Mouse (Mus musculus) megakaryocyte, embryonic 14.5 days (primary cell): ENCODE results near the gene Edc4. TPM values are rescaled to one million over a fixed set of nuclear protein-coding genes. Genes with fewer than 3 reads are reported as not detected.

Experiments
- H3K27me3 ChIP-seq: replicated peaks from 2 replicates; pipeline ENCODE3; 2012; ENCODE audit warnings: inconsistent platforms
- H3K36me3 ChIP-seq: replicated peaks from 2 replicates; pipeline ENCODE3; 2012; ENCODE audit warnings: low read length, inconsistent platforms, mixed read lengths
- H3K4me1 ChIP-seq: 2 replicates; pipeline ENCODE4 v1.6.1; 2012; ENCODE audit warnings: inconsistent platforms
- H3K4me3 ChIP-seq: replicated peaks from 2 replicates; pipeline ENCODE3; 2012; ENCODE audit warnings: moderate library complexity, mild to moderate bottlenecking, inconsistent platforms
- H3K9me3 ChIP-seq: 2 replicates; pipeline ENCODE4 v1.6.1; 2012; ENCODE audit warnings: inconsistent platforms
- FLI1 ChIP-seq: IDR thresholded peaks from 2 replicates; pipeline ENCODE4 v1.6.1; 2012; ENCODE audit warnings: low read length, inconsistent platforms, mixed read lengths
- GATA1 ChIP-seq: IDR thresholded peaks from 3 replicates; pipeline ENCODE4 v1.6.1; 2012; ENCODE audit warnings: mixed read lengths, low read length, inconsistent platforms, borderline replicate concordance
- polyA plus RNA-seq: library from polyadenylated mRNA; stranded (reverse); fragments of >175 nt; gene quantifications from 2 replicates; pipeline ENCODE4 v1.2.3, GENCODE M21; 2012; ENCODE audit warnings: low replicate concordance; ENCODE audit not compliant: insufficient read depth

Edc4 gene
- polyA plus RNA-seq, 1 experiment: 8.0 TPM

DNA sequence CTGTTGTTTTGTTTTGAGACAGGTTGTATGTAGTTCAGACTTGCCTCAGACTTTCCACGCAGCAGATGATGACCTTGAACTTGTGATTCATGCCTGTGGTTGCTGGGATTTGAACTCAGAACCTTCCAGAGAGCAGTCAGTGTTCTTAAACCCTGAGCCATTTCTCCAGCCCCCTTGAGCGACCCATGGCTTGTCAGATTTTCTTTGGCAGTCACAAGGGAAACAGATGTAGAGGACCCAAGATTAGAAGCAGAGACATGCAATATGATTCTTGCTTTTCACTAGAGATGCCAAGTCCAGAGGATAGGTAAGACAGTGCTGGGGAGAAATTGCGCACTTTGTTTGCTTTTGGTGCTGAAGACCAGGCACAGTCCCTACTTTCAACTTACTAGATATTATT, 27.5 kb upstream of the Edc4 start, which contains the start of gene Cenpt:
Gene Cenpt (minus strand): TSS at position 101 of the 400 bp plus-strand sequence.
- TF ChIP-seq FLI1: no peak
- no peak for TF ChIP-seq GATA1
- peaks cover 27% of the 10 kb centered on the region for H3K36me3 ChIP-seq
- H3K27me3 ChIP-seq: no peaks in the 10 kb centered on the region
- H3K4me1 ChIP-seq: peaks cover 66% of the 10 kb centered on the region
- peak within 1 kb of the TSS; percentile 98 for H3K4me3 ChIP-seq
- H3K9me3 ChIP-seq: no peaks in the 10 kb centered on the region

DNA sequence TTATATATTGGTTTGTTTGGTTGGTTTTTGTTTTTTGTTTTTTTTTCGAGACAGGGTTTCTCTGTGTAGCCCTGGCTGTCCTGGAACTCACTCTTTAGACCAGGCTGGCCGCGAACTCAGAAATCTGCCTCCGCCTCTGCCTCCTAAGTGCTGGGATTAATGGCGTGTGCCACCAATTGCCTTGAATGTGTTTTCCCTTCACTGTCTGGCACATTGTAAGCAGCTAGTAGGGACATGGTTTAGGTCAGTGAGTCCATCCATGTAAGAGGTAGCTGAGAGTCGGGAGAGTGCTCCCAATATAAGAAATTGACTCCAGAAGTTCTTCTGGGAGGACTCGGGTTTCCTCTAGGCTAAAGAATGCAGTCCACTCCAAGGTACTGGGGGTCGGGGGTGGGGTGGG, 26.4 kb upstream of the Edc4 start:
- Histone ChIP-seq H3K36me3 (peaks cover 23% of the 10 kb centered on the region), H3K4me1 (peaks cover 69% of the 10 kb centered on the region), H3K9me3 (no peaks in the 10 kb centered on the region), H3K27me3 (no peaks in the 10 kb centered on the region), H3K4me3 (peak overlapping the region; percentile 100)
- TF ChIP-seq FLI1: no peak

DNA sequence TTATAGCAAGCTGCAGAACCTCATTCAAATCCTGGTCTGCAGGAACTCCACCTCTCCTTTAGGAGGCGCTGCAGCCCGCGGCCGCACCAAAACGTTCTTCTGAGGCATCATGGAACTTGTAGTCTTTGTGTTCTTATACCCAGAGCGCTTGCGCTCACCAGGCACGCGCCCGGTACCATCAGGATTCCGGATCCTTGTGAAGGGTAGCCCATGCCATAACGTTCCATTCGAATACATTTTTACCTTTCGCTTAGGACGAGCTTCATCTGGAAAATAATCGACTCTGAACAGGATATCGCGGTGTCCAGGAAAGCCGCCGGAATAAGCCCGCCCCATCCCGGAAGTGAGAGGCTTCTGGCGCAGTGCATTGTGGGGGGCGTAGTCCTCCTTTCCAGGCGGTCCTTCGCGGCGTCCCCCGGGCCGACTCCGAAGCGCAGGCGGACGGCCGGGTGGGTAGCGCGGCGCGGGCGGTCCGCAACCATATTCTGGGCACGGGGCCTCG, 25.9 kb upstream of the Edc4 start, which contains the start of gene Thap11:
Gene Thap11 (plus strand): TSS at position 418 of the 502 bp plus-strand sequence.
- no peak for TF ChIP-seq FLI1
- no peak for TF ChIP-seq GATA1
- no peaks in the 10 kb centered on the region for H3K27me3 ChIP-seq
- H3K4me1 ChIP-seq: peaks cover 69% of the 10 kb centered on the region
- peak within 1 kb of the TSS; percentile 100 for H3K4me3 ChIP-seq
- H3K9me3 ChIP-seq: no peaks in the 10 kb centered on the region
- peaks cover 18% of the 10 kb centered on the region for H3K36me3 ChIP-seq

- no peak for TF ChIP-seq GATA1
- TF ChIP-seq FLI1: no peak
- peaks cover 16% of the 10 kb centered on the region for H3K36me3 ChIP-seq
- peak overlapping the region; percentile 100 for H3K4me3 ChIP-seq
- H3K27me3 ChIP-seq: no peaks in the 10 kb centered on the region
- no peaks in the 10 kb centered on the region for H3K9me3 ChIP-seq
- H3K4me1 ChIP-seq: peaks cover 67% of the 10 kb centered on the region
Measured at GRCm38 (mm10) chr8:105855248-105856167, 25.2 kb upstream of the Edc4 start.

GRCm38 (mm10) chr8:105856168-105856835, 24.4 kb upstream of the Edc4 start:
- no peak for TF ChIP-seq FLI1
- TF ChIP-seq GATA1: no peak
- peaks cover 67% of the 10 kb centered on the region for H3K4me1 ChIP-seq

GRCm38 (mm10) chr8:105858495-105858894, 22.2 kb upstream of the Edc4 start:
- Histone ChIP-seq H3K9me3 (no peaks in the 10 kb centered on the region), H3K4me3 (no peak overlapping the region), H3K36me3 (peaks cover 19% of the 10 kb centered on the region), H3K27me3 (no peaks in the 10 kb centered on the region), H3K4me1 (peaks cover 77% of the 10 kb centered on the region)
- TF ChIP-seq FLI1 (no peak), GATA1 (no peak)

More at GRCm38 (mm10) chr8:105856168-105856835, 24.4 kb upstream of the Edc4 start:
- Histone ChIP-seq H3K9me3 (no peaks in the 10 kb centered on the region), H3K36me3 (peaks cover 16% of the 10 kb centered on the region), H3K27me3 (no peaks in the 10 kb centered on the region), H3K4me3 (peak overlapping the region; percentile 100)

GRCm38 (mm10) chr8:105859314-105859713, 21.4 kb upstream of the Edc4 start:
- TF ChIP-seq GATA1 (no peak), FLI1 (no peak)
- peaks cover 83% of the 10 kb centered on the region for H3K4me1 ChIP-seq
- peak overlapping the region; percentile 98 for H3K4me3 ChIP-seq
- peaks cover 25% of the 10 kb centered on the region for H3K36me3 ChIP-seq
- no peaks in the 10 kb centered on the region for H3K27me3 ChIP-seq
- H3K9me3 ChIP-seq: no peaks in the 10 kb centered on the region

DNA sequence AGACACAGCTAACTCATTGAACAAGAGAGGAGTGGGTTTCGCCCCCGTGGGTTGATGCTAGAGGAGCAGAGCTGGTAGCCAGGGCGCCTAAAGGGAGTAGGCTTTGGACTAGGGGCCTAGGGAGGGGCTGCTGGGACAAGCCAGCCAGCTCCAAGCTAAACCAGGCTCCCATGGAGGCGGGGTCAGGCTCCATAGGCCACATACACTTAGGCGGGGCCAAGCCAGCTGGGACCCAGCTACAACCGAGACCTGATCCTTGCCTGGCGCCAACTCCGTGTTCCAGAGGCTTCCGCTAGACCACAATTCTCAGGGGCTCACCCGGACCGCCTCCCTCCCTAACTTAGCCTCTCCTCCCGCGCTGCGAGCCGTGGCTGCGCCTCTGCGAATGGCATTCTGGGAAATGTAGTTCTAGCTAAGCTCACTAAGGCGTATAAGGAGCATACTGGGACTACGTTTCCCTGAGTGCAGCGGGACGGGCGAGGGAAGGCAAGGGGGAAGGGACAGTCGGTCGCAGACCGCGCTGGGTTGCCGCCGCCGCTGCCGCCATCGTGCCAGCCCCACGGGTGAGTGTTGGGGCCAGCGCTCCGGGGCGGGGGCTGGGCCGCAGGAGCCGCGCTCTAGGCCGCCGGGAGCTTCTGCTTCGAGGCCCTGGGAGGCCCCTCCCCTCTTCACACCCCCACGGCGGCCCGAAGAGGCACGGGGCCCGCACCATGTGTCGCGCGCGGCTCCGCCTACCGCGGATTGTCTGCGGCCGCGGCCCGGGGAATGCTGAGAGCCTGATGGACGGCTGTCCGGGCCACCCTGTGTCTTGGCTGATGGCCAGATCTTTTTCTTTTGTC, 20.3 kb upstream of the Edc4 start, which contains the start of gene Nutf2:
Gene Nutf2 (plus strand): TSS at position 438 of the 839 bp plus-strand sequence.
- peaks cover 87% of the 10 kb centered on the region for H3K4me1 ChIP-seq
- H3K36me3 ChIP-seq: peaks cover 32% of the 10 kb centered on the region
- no peaks in the 10 kb centered on the region for H3K9me3 ChIP-seq
- no peaks in the 10 kb centered on the region for H3K27me3 ChIP-seq
- TF ChIP-seq FLI1 (no peak; the same call in 1 of the 2 replicates), GATA1 (no peak)
- H3K4me3 ChIP-seq: peak within 1 kb of the TSS; percentile 98

DNA sequence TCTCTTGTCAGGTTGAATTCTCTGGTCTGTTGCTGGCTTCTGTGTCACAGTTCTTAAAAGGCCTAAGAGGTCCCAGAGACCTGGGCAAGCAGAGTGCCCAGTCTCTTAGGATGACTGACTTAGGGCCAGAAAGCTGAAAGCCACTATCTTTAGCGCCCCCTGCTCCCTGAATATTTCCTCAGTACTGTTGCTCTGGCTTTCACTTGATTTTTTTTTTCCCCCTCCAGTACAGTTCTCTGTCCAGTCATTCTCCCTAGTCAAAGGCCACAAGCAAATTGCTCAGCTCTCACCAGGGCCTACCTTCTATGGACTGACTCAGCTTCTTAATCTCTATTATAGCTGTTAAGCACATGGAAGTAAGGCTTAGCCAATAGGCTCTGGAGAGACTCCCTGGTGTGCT, 18.7 kb upstream of the Edc4 start:
- no peaks in the 10 kb centered on the region for H3K9me3 ChIP-seq
- H3K4me3 ChIP-seq: peak overlapping the region; percentile 98
- TF ChIP-seq GATA1: no peak
- no peak for TF ChIP-seq FLI1
- no peaks in the 10 kb centered on the region for H3K27me3 ChIP-seq
- H3K4me1 ChIP-seq: peaks cover 84% of the 10 kb centered on the region
- peaks cover 47% of the 10 kb centered on the region for H3K36me3 ChIP-seq
